Mouse (Mus musculus) limb, embryonic 14.5 days (tissue): ENCODE data around the gene Hoxb4. TPM values are rescaled to one million over a fixed set of nuclear protein-coding genes. Genes with fewer than 3 reads are reported as not detected.

ENCODE experiments used
- ATAC-seq: fragments of 200-750 bp; cut with Nextera tagmentation; 2 replicates; pipeline ENCODE4 v1.8.0; 2017; ENCODE audit warnings: low read depth, moderate number of reproducible peaks, moderate TSS enrichment; ENCODE audit not compliant: low FRiP score
- DNase-seq: peaks from one replicate; pipeline ENCODE4 v3.0.0-alpha.2; 2015; ENCODE audit warnings: low spot score
- H3K27ac ChIP-seq: fragments of 300-500 bp; sonication (generic); replicated peaks from 2 replicates; pipeline ENCODE4 v1.5.1; 2014; ENCODE audit warnings: low read depth, mild to moderate bottlenecking, low read length, moderate library complexity, mixed read lengths
- H3K27me3 ChIP-seq: fragments of 300-500 bp; sonication (generic); 2 replicates; pipeline ENCODE4 v1.6.1; 2014; ENCODE audit warnings: low read length, mixed read lengths; ENCODE audit not compliant: control insufficient read depth, insufficient read depth
- H3K36me3 ChIP-seq: fragments of 300-500 bp; sonication (generic); 2 replicates; pipeline ENCODE4 v1.6.1; 2014; ENCODE audit warnings: mild to moderate bottlenecking, low read length, moderate library complexity, mixed read lengths; ENCODE audit not compliant: control insufficient read depth, insufficient read depth
- H3K4me1 ChIP-seq: fragments of 300-500 bp; sonication (generic); 2 replicates; pipeline ENCODE4 v1.6.1; 2014; ENCODE audit warnings: antibody characterized with exemption, low read length, mixed read lengths; ENCODE audit not compliant: control insufficient read depth, insufficient read depth
- H3K4me2 ChIP-seq: fragments of 300-500 bp; sonication (generic); replicated peaks from 2 replicates; pipeline ENCODE4 v1.6.1; 2014; ENCODE audit warnings: low read depth, mild to moderate bottlenecking, low read length, moderate library complexity; ENCODE audit not compliant: severe bottlenecking
- H3K4me3 ChIP-seq: fragments of 300-500 bp; sonication (generic); replicated peaks from 2 replicates; pipeline ENCODE4 v1.5.1; 2014; ENCODE audit warnings: low read length
- H3K9ac ChIP-seq: fragments of 300-500 bp; sonication (generic); 2 replicates; pipeline ENCODE4 v1.6.1; 2014; ENCODE audit warnings: mild to moderate bottlenecking, low read depth, low read length, moderate library complexity; ENCODE audit not compliant: severe bottlenecking
- H3K9me3 ChIP-seq: fragments of 300-500 bp; sonication (generic); 2 replicates; pipeline ENCODE4 v1.6.1; 2016; ENCODE audit warnings: low read length; ENCODE audit not compliant: control insufficient read depth
- POLR2A ChIP-seq: fragments of 200-500 bp; IDR thresholded peaks from 2 replicates; pipeline ENCODE4 v1.8.0; 2012; ENCODE audit warnings: inconsistent platforms, mild to moderate bottlenecking, moderate library complexity, borderline replicate concordance; ENCODE audit not compliant: insufficient read depth, insufficient read length; ENCODE audit errors: extremely low read depth
- WGBS: fragments of 180-500 bp; shearing (Covaris S2); extraction: QIAGEN DNeasy Blood & Tissue Kit; methylation state at CpG from one replicate; pipeline ENCODE4 v1.1.7; 2014; 5-methylcytosine and 5-hydroxymethylcytosine counted together
- polyA plus RNA-seq, 2 experiments: library from polyadenylated mRNA; depleted of rRNA in 1 of 2; stranded (reverse) in 1 of 2; unstranded in 1 of 2; fragments of >200 nt; fragmentation: Nextera tagmentation in 1 of 2; extraction: Ambion mirVana in 1 of 2; gene quantifications; 2 replicates each; pipeline versions ENCODE4 v1.2.1 to v1.2.3; 2012 to 2014

Gene Hoxb4
- polyA plus RNA-seq, 2 experiments: 0.17 to 2.3 TPM

DNA sequence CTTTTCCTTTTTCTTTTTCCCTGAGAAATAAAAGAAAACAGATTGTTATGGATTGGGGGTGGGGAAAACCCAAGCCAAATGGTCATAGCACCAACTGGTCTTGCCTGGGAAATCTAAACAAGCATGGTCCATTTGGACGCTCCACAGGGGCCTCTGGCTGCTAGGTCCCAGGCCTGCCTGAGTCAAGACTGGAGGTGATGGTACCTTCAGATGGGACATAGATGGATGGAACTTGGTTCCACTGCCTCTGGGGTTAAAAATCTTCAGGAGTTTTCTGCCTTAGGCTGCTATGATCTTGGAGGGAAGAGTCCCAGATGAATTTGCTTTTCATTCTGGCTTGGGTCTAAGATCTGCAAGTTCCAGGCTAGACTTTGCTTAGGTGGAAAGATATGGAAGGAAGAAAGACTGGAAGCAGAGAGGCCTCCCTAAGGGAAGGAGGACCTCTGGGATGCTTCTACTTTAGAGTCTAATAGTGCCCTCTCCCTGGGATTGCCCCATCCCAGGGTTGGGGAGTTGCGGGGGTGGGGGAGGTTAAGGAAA lies 25.2 kb downstream of the Hoxb4 start:
- ATAC-seq (no peak), DNase-seq (no peak)
- WGBS: 45% methylated on average over 2 of the region's 2 CpGs
- H3K4me2 ChIP-seq: no peak overlapping the region
- no peaks in the 10 kb centered on the region for H3K36me3 ChIP-seq
- H3K27ac ChIP-seq: no peak overlapping the region
- TF ChIP-seq POLR2A: no peak
- H3K27me3 ChIP-seq: peaks cover 97% of the 10 kb centered on the region
- H3K4me1 ChIP-seq: no peaks in the 10 kb centered on the region
- H3K4me3 ChIP-seq: no peak overlapping the region
- H3K9me3 ChIP-seq: no peaks in the 10 kb centered on the region
- H3K9ac ChIP-seq: no peak overlapping the region

DNA sequence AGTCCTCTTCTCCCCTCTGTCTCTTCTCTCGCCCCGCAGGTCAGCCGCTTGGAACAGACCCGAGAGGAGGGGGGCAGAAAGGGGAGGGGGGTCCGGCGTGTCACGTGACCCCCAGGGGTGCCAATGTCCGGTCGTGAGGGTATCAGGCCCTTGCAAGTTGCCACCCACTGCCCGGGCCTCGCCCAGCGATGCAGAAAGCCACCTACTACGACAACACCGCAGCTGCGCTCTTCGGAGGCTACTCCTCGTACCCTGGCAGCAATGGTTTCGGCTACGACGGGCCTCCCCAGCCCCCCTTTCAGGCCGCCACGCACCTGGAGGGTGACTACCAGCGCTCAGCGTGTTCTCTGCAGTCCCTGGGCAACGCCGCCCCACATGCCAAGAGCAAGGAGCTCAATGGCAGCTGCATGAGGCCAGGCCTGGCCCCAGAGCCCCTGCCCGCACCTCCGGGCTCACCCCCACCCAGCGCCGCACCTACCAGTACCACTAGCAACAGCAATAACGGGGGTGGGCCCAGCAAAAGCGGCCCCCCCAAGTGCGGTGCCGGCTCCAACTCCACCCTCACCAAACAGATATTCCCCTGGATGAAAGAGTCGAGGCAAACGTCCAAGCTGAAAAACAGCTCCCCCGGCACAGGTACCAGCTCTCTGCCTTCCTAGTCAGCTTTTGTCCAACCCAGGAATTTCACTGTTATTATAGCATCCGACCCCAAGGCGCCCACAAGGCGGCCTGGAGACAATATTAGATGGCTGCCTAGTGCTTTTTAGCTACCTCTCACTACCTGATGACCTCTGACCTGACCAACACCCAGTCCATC lies 26.2 kb downstream of the Hoxb4 start:
- DNase-seq: no peak
- no peak overlapping the region for H3K4me2 ChIP-seq

DNA sequence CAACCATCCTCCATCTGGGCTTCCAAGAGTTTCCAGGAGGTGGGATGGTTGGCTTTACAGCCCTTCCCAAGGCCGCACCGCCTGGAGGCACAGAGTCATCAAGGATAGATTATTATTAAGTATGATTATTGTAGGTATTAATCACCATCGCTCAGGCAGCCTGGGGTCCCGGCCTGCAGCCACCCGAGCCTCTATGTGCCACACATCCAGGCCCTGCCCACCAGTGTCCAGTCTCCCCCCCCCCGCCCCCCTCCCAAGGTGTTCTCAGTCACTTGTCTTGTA lies 26.8 kb downstream of the Hoxb4 start:
- TF ChIP-seq POLR2A: no peak
- ATAC-seq (no peak), DNase-seq (no peak)
- Histone ChIP-seq H3K4me1 (no peaks in the 10 kb centered on the region), H3K9me3 (no peaks in the 10 kb centered on the region), H3K27ac (no peak overlapping the region), H3K27me3 (peaks cover 97% of the 10 kb centered on the region), H3K4me2 (no peak overlapping the region), H3K9ac (no peak overlapping the region), H3K36me3 (no peaks in the 10 kb centered on the region), H3K4me3 (peak overlapping the region; percentile 17; the same call in 1 of the 2 replicates)
- 6% methylated on average over 6 of the region's 6 CpGs for WGBS

More for the DNA sequence above, 26.2 kb downstream of the Hoxb4 start:
- no peaks in the 10 kb centered on the region for H3K36me3 ChIP-seq
- H3K4me3 ChIP-seq: no peak overlapping the region
- 10% methylated on average over 34 of the region's 40 CpGs for WGBS
- ATAC-seq: no peak
- no peaks in the 10 kb centered on the region for H3K9me3 ChIP-seq
- 0 out of 2 replicates have a peak overlapping the region, but pooled peaks have one; percentile 38 for H3K27ac ChIP-seq
- no peak overlapping the region for H3K9ac ChIP-seq
- no peak for TF ChIP-seq POLR2A
- no peaks in the 10 kb centered on the region for H3K4me1 ChIP-seq
- H3K27me3 ChIP-seq: peaks cover 97% of the 10 kb centered on the region

DNA sequence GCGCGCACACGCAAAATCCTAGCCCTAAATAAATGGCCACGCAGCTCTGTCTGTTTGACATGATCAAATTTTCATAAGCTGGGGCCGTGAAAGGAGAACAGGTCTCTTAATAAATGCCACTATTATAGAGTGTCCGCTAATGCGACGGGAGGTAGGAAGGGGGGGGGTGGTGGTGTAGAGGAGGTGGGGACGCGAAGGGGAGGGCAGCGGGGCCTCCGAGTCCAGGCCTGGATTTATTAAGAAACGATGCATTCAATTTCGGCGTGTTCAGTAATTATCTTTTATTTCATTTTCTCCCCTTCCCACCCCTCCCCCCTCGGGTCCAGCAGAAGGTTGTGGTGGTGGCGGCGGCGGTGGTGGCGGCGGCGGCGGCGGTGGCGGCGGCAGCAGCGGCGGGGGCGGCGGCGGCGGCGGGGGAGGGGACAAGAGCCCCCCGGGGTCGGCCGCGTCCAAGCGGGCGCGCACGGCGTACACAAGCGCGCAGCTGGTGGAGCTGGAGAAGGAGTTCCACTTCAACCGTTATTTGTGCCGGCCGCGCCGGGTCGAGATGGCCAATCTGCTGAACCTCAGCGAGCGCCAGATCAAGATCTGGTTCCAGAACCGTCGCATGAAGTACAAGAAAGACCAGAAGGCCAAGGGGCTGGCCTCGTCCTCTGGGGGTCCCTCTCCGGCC lies 27.3 kb downstream of the Hoxb4 start:
- H3K4me1 ChIP-seq: no peaks in the 10 kb centered on the region
- no peak overlapping the region for H3K27ac ChIP-seq
- ATAC-seq (no peak), DNase-seq (no peak)
- H3K4me3 ChIP-seq: peak overlapping the region; percentile 17
- peaks cover 97% of the 10 kb centered on the region for H3K27me3 ChIP-seq
- WGBS: 2% methylated on average over 39 of the region's 56 CpGs
- no peaks in the 10 kb centered on the region for H3K36me3 ChIP-seq
- H3K9ac ChIP-seq: no peak overlapping the region
- peak overlapping the region; percentile 35 for H3K4me2 ChIP-seq
- H3K9me3 ChIP-seq: no peaks in the 10 kb centered on the region
- TF ChIP-seq POLR2A: no peak

DNA sequence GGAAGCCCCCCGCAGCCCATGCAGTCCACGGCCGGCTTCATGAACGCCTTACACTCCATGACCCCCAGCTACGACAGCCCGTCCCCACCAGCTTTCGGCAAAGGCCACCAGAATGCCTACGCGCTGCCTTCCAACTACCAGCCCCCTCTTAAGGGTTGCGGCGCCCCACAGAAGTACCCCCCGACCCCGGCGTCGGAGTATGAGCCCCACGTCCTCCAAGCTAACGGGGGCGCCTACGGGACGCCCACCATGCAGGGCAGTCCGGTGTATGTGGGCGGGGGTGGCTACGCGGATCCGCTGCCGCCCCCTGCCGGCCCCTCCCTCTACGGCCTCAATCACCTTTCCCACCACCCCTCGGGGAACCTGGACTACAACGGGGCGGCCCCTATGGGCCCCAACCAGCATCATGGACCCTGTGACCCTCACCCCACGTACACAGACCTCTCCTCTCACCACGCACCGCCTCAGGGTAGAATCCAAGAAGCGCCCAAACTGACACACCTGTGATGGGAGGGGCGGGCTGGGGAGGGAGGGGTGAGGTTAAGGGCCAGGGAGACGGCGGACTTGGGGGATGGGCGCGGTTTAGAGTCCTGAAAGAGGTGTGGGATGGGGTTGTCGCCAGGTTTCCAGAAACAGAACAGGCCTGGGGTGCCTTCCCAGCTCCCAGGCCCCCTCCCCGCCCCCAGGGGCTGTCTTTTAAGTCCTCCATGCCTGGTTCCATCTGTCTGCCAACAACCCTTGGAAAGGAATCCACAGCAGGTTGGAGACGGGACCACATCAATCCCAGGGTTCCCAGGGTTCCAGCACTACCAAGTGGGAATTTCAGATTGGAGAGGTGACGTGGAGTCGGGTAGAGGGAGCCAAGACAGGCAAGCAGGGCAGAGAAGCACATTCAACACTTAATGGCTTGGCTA lies 28.1 kb downstream of the Hoxb4 start:
- Histone ChIP-seq H3K4me2 (peak overlapping the region; percentile 35), H3K27me3 (peaks cover 97% of the 10 kb centered on the region), H3K9ac (no peak overlapping the region), H3K4me1 (no peaks in the 10 kb centered on the region), H3K36me3 (no peaks in the 10 kb centered on the region), H3K27ac (no peak overlapping the region), H3K4me3 (peak overlapping the region; percentile 17; the same call in 1 of the 2 replicates), H3K9me3 (no peaks in the 10 kb centered on the region)
- no peak for TF ChIP-seq POLR2A
- WGBS: 6% methylated on average over 33 of the region's 45 CpGs
- DNase-seq (no peak), ATAC-seq (no peak)
